Mouse (Mus musculus): Measurements from ENCODE around the gene Rapgef6.

GRCm38 (mm10) chr11:54655420-54655819, 132.8 kb downstream of the Rapgef6 start:
- TF ChIP-seq POLR2A (IDR thresholded peaks at IDR 0.05; ENCODE audit: insufficient read depth, low read depth, low read length) (no peak), CTCF (IDR thresholded peaks at IDR 0.05) (no peak)

All from heart, adult 2 months (tissue).